Mouse (Mus musculus) heart, adult 2 months (tissue): ENCODE data around the gene Tsfm. TPM values are rescaled to one million over a fixed set of nuclear protein-coding genes. Genes with fewer than 3 reads are reported as not detected.
"Not testable (repeated sequence)": the region's sequence is repeated elsewhere in the genome, so short reads cannot be mapped to it uniquely, and the experiment has no call there.

ENCODE experiments used
- DNase-seq, 2 experiments: peaks; one replicate each; pipeline ENCODE4 v3.0.0; 2021
- H3K27ac ChIP-seq: fragments of 200-600 bp; 2 replicates; pipeline ENCODE4 v1.8.1; 2022
- H3K27me3 ChIP-seq: fragments of 200-500 bp; 2 replicates; pipeline ENCODE4 v1.6.1; 2012; ENCODE audit warnings: mild to moderate bottlenecking, low read length, inconsistent platforms, mixed read lengths; ENCODE audit not compliant: control insufficient read depth, insufficient read depth
- H3K36me3 ChIP-seq: fragments of 200-500 bp; 2 replicates; pipeline ENCODE4 v1.6.1; 2012; ENCODE audit warnings: low read length, inconsistent platforms; ENCODE audit not compliant: control insufficient read depth, insufficient read depth
- H3K4me1 ChIP-seq: fragments of 200-500 bp; 2 replicates; pipeline ENCODE4 v1.6.1; 2011; ENCODE audit warnings: low read length; ENCODE audit not compliant: control insufficient read depth, insufficient read depth
- H3K4me3 ChIP-seq: fragments of 200-600 bp; 2 replicates; pipeline ENCODE4 v1.8.1; 2022
- H3K79me2 ChIP-seq: fragments of 200-500 bp; replicated peaks from 2 replicates; pipeline ENCODE4 v1.6.1; 2012; ENCODE audit warnings: mild to moderate bottlenecking, inconsistent platforms, low read length, moderate library complexity, mixed read lengths; ENCODE audit not compliant: control insufficient read depth, insufficient read depth
- H3K9ac ChIP-seq: fragments of 200-500 bp; 2 replicates; pipeline ENCODE4 v1.6.1; 2012; ENCODE audit warnings: low read depth, mild to moderate bottlenecking, control low read depth, inconsistent platforms, low read length, mixed read lengths
- CTCF ChIP-seq: fragments of 200-600 bp; IDR thresholded peaks from 2 replicates; pipeline ENCODE4 v1.8.1; 2022; ENCODE audit warnings: antibody characterized with exemption, mild to moderate bottlenecking, moderate library complexity
- EP300 ChIP-seq: fragments of 200-500 bp; IDR thresholded peaks from 2 replicates; pipeline ENCODE4 v1.6.1; 2011; ENCODE audit warnings: low read depth, low read length, control low read depth; ENCODE audit not compliant: insufficient read depth
- POLR2A ChIP-seq: fragments of 200-500 bp; IDR thresholded peaks from 2 replicates; pipeline ENCODE4 v1.6.1; 2011; ENCODE audit warnings: mild to moderate bottlenecking, low read depth, low read length, control low read depth; ENCODE audit not compliant: insufficient read depth
- WGBS: fragments of 180-500 bp; shearing (Covaris S2); methylation state at CpG from one replicate; pipeline ENCODE4 v1.1.7; 2018; 5-methylcytosine and 5-hydroxymethylcytosine counted together
- intact Hi-C: fragments of 180-260 bp; cut with DNase I; formaldehyde crosslinking; loops from one replicate; pipeline ENCODE4 v1.15.1; 2025
- polyA plus RNA-seq: library from polyadenylated mRNA; depleted of rRNA; stranded (reverse); fragments of >200 nt; gene quantifications from 2 replicates; pipeline ENCODE4 v1.2.3, GENCODE M21; 2012
- total RNA-seq, 2 experiments: library from RNA; stranded (reverse); gene quantifications; 2 replicates each; pipeline ENCODE4 v1.2.3; 2021

The Tsfm gene
- total and polyA plus RNA-seq, 3 experiments = 40.0 to 58.7 (median 50.8) TPM

DNA sequence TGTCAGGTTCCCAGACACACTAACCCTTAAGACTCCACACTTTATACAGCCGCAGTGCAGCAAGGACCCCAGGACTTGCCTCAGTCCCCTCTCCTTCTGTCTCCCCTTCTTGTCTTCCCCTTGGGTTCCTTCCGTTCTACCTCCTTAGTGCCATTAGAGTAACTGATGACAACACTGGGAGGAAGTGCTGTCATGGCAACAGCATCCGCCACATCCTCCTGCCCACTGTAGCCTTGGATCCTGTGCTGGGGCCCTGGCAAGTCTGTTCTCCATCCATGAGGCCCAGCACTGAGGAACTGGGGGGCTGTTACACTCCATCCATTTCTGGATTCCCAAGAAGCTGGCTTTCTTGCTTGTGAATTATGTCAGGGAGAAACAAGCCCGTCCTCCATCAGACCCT, 45.4 kb upstream of the Tsfm start:
- intact Hi-C loops = no loop called here
- no peaks in the 10 kb centered on the region for H3K79me2 ChIP-seq
- H3K27me3 ChIP-seq = no peaks in the 10 kb centered on the region; the same call in 1 of the 2 replicates
- H3K36me3 ChIP-seq = no peaks in the 10 kb centered on the region
- TF ChIP-seq EP300 (no peak), CTCF (no peak), POLR2A (no peak)
- H3K4me1 ChIP-seq = no peaks in the 10 kb centered on the region; the same call in 1 of the 2 replicates
- H3K9ac ChIP-seq = no peak overlapping the region
- WGBS = 28% methylated on average over 4 of the region's 4 CpGs
- no peak overlapping the region for H3K4me3 ChIP-seq
- peak; percentile 25 to 36 for DNase-seq
- no peak overlapping the region for H3K27ac ChIP-seq

DNA sequence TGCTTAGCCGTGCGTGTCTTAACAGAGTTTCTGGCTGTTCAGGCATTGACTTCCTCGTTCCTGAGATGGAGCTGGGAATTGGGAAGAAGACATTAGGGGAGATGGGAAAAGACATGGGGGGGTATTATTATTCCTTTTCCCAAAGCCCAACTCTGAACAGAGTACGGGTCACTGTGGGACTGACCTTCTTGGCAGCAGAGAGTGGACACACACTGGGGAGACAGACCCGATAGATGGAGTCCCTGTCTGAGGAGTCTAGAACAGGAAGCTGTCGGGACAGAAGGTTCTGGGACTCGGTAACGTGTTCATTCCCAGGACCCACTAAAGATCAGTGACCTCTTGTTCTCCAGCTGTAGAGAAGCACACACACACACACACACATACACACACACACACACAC, 45.0 kb upstream of the Tsfm start:
- intact Hi-C loops = no loop called here
- peak in 1 of 2 experiments; percentile 28 for DNase-seq
- Histone ChIP-seq H3K4me3 (no peak overlapping the region), H3K36me3 (no peaks in the 10 kb centered on the region), H3K79me2 (no peaks in the 10 kb centered on the region), H3K27ac (no peak overlapping the region), H3K27me3 (no peaks in the 10 kb centered on the region; the same call in 1 of the 2 replicates), H3K9ac (no peak overlapping the region), H3K4me1 (no peaks in the 10 kb centered on the region; the same call in 1 of the 2 replicates)
- WGBS = 45% methylated on average over 8 of the region's 8 CpGs
- TF ChIP-seq CTCF (no peak), EP300 (no peak), POLR2A (no peak)

DNA sequence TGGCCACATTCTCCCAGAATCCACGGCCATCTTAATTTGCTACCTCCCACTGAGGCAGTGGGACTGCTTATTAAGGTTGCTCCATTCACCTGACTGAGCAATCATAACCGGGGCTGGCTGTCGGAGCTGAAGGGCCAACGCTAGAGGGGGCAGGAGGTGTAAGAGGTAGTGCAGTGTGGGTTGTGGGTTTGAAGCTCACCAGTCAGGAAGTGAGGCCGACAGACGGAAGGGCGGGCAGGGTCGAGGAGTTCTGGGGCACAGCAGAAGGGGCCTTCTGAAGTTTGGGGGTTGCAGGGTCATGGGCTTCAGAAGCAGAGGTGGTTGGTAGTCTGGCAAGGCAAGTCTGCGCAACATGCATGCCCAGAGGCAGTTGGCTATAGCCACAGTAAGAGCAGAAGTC, 44.4 kb upstream of the Tsfm start, which contains the start of gene Agap2:
Gene Agap2, plus strand, starts transcription at position 205 of the 400 bp plus-strand sequence.
- H3K27me3 ChIP-seq = no peaks in the 10 kb centered on the region; the same call in 1 of the 2 replicates

DNA sequence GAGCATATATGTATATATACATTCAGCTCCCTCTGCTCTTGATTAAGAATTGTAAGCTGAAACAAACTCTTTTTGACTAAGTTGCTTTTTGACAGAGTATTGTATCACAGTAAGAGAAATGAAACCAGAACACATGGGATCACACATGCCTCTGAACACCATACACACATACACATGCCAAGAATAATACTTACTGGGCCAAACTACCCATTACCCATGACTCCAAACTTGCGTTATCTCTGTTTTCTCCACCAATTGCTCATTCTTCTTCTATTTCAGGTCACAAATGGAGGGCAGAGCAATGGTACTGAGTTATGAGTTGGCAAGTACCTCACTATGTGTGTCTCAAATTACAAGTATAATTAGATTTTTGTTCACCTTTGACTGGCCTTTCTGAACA, 43.3 kb upstream of the Tsfm start:
- TF ChIP-seq EP300 = no peak
- TF ChIP-seq CTCF = no peak
- TF ChIP-seq POLR2A = no peak
- intact Hi-C loops = no loop called here

More for the DNA sequence above, 44.4 kb upstream of the Tsfm start, which contains the start of gene Agap2:
- TF ChIP-seq EP300 (no peak), CTCF (no peak), POLR2A (no peak)
- Histone ChIP-seq H3K27ac (no peak within 1 kb of the TSS), H3K36me3 (no peaks in the 10 kb centered on the region), H3K4me3 (no peak within 1 kb of the TSS), H3K4me1 (no peaks in the 10 kb centered on the region; the same call in 1 of the 2 replicates), H3K79me2 (no peaks in the 10 kb centered on the region), H3K9ac (no peak within 1 kb of the TSS)
- intact Hi-C loops = no loop called here
- WGBS = 50% methylated on average over 9 of the region's 9 CpGs
- peak in 1 of 2 experiments; percentile 46 for DNase-seq

DNA sequence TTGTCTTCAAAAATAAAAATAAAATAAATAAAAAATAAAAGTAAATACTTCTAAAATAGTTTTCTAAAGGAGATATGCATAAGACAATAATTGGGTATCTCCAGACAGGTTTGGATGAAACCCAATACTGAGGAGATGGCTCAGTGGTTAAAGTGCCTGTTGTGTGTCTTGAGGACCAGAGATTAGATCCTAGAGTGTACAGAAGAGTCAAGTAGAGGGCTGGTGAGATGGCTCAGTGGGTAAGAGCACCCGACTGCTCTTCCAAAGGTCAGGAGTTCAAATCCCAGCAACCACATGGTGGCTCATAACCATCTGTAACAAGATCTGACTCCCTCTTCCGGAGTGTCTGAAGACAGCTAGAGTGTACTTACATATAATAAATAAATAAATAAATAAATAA, 42.3 kb upstream of the Tsfm start:
- H3K4me3 ChIP-seq, intact Hi-C loops, H3K27me3 ChIP-seq, H3K27ac ChIP-seq, H3K9ac ChIP-seq, H3K36me3 ChIP-seq, H3K79me2 ChIP-seq, H3K4me1 ChIP-seq, DNase-seq: not testable (repeated sequence)
- WGBS = 71% methylated on average over 2 of the region's 2 CpGs

More for the DNA sequence above, 43.3 kb upstream of the Tsfm start:
- H3K27me3 ChIP-seq = no peaks in the 10 kb centered on the region; the same call in 1 of the 2 replicates
- WGBS = 81% methylated on average over 1 of the region's 1 CpGs
- no peak overlapping the region for H3K4me3 ChIP-seq
- no peak overlapping the region for H3K9ac ChIP-seq
- peaks cover 4% of the 10 kb centered on the region for H3K4me1 ChIP-seq
- H3K27ac ChIP-seq = no peak overlapping the region
- H3K36me3 ChIP-seq = no peaks in the 10 kb centered on the region
- DNase-seq = no peak
- no peaks in the 10 kb centered on the region for H3K79me2 ChIP-seq

DNA sequence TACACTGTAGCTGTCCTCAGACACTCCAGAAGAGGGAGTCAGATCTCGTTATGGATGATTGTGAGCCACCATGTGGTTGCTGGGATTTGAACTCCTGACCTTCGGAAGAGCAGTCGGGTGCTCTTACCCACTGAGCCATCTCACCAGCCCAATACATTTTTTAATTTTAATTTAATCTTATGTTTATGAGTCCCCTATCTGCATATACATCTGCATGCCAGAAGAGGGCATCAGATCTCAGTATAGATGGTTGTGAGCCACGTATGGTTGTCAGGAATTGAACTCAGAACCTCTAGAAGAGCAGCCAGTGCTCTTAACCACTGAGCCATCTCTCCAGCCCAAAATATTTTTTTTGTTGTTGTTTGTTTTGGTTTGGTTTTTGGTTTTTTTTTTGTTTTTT, 41.6 kb upstream of the Tsfm start:
- H3K27me3 ChIP-seq, H3K79me2 ChIP-seq, H3K36me3 ChIP-seq, H3K4me1 ChIP-seq, intact Hi-C loops, H3K27ac ChIP-seq, H3K4me3 ChIP-seq, H3K9ac ChIP-seq, DNase-seq: not testable (repeated sequence)
- TF ChIP-seq CTCF = peak; percentile 25; the same call in 1 of the 2 replicates
- WGBS = 87% methylated on average over 4 of the region's 4 CpGs

DNA sequence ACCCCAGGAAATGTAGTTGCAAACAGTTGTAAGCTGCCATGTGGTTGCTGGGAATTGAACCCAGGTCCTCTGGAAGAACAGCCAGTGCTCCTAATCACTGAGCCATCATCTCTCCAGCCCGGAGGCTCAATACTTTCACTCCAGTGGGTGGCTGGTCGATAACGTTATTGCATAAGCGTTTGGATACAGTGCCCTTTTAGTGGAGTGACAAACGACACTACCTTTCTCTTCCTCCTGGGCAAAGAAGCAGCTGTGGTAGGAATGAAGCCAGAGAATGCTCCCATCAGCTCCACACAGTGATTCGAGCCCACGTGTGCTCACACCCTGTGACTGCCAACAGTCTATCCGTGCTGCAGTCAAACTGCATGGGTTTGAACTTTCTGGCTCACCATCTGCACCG, 40.6 kb upstream of the Tsfm start:
- WGBS = 66% methylated on average over 9 of the region's 9 CpGs
- intact Hi-C loops = no loop called here
- peaks cover 5% of the 10 kb centered on the region for H3K4me1 ChIP-seq
- no peaks in the 10 kb centered on the region for H3K27me3 ChIP-seq
- H3K36me3 ChIP-seq = no peaks in the 10 kb centered on the region
- no peaks in the 10 kb centered on the region for H3K79me2 ChIP-seq
- DNase-seq = no peak
- TF ChIP-seq EP300 (no peak), POLR2A (no peak), CTCF (no peak)
- no peak overlapping the region; the same call in 1 of the 2 replicates for H3K4me3 ChIP-seq
- H3K9ac ChIP-seq = no peak overlapping the region
- H3K27ac ChIP-seq = no peak overlapping the region; the same call in 1 of the 2 replicates
